9 mouse cellular contexts compared by ENCODE assay signal in genomic region chr3:94989159-94989761, GRCm38 (mm10). TPM values are rescaled to one million over a fixed set of nuclear protein-coding genes. Genes with fewer than 3 reads are reported as not detected.
DNase-seq lines count a peak whose midpoint lies in the region; ATAC-seq and TF ChIP-seq lines count a peak whose summit lies in the region.
"Had no signal": no experiment of that assay in that cellular context is flagged by ENCODE, and none has a peak within 500 bp of the region (broad histone marks: within the 10 kb centered on the region; RNA-seq: fewer than 3 reads in every experiment).

No protein-coding gene starts in this region.

- no peak overlapping the region for H3K4me2 ChIP-seq in liver, embryonic 13.5 days
- H3K4me2 ChIP-seq in intestine, embryonic 16.5 days (ENCODE audit: low read depth, low read length) = 0 out of 2 replicates have a peak overlapping the region, but pooled peaks have one; percentile 20
- H3K4me2 ChIP-seq in stomach, embryonic 15.5 days = peak overlapping the region; percentile 35
- H3K4me2 ChIP-seq: midbrain, embryonic 11.5 days had no signal

- no peak overlapping the region for H3K9ac ChIP-seq in liver, embryonic 13.5 days
- H3K9ac ChIP-seq in intestine, embryonic 16.5 days (ENCODE audit: low read depth, low read length) = 0 out of 2 replicates have a peak overlapping the region, but pooled peaks have one; percentile 4
- H3K9ac ChIP-seq in stomach, embryonic 15.5 days = no peak overlapping the region

- no peak overlapping the region for H3K4me3 ChIP-seq in liver, embryonic 13.5 days (replicated peaks)
- no peak overlapping the region for H3K4me3 ChIP-seq in embryonic fibroblast, embryonic 13.5 days (ENCODE audit: insufficient read depth, low read length)
- H3K4me3 ChIP-seq in intestine, embryonic 16.5 days (ENCODE audit: low read length) = no peak overlapping the region
- no peak overlapping the region for H3K4me3 ChIP-seq in stomach, embryonic 15.5 days (replicated peaks)
- H3K4me3 ChIP-seq: left cerebral cortex, adult 2 months had no signal

- H3K4me1 ChIP-seq in liver, embryonic 13.5 days (replicated peaks) = peaks cover 35% of the 10 kb centered on the region
- peaks cover 16% of the 10 kb centered on the region for H3K4me1 ChIP-seq in embryonic fibroblast, embryonic 13.5 days (ENCODE audit: control insufficient read depth, insufficient read depth, low read length)
- peaks cover 31% of the 10 kb centered on the region for H3K4me1 ChIP-seq in intestine, embryonic 16.5 days (ENCODE audit: control insufficient read depth, insufficient read depth, low read length)
- H3K4me1 ChIP-seq in stomach, embryonic 15.5 days = peaks cover 34% of the 10 kb centered on the region

- TF ChIP-seq POLR2A in embryonic fibroblast, embryonic 13.5 days (IDR thresholded peaks at IDR 0.05; ENCODE audit: low read depth, low read length) = no peak

- 75% methylated on average over 9 of the region's 9 CpGs for WGBS in liver, embryonic 13.5 days (ENCODE audit: insufficient replicate concordance)
- 27% methylated on average over 9 of the region's 9 CpGs for WGBS in intestine, embryonic 16.5 days
- WGBS in stomach, embryonic 15.5 days = 13% methylated on average over 9 of the region's 9 CpGs

- no peak for TF ChIP-seq CTCF in embryonic fibroblast, embryonic 13.5 days (IDR thresholded peaks at IDR 0.05; ENCODE audit: borderline replicate concordance, insufficient read depth, low read length)

- no peaks in the 10 kb centered on the region for H3K27me3 ChIP-seq in liver, embryonic 13.5 days
- no peaks in the 10 kb centered on the region for H3K27me3 ChIP-seq in intestine, embryonic 16.5 days (replicated peaks; ENCODE audit: control insufficient read depth, insufficient read depth, low read length)
- H3K27me3 ChIP-seq in stomach, embryonic 15.5 days (replicated peaks) = no peaks in the 10 kb centered on the region

- DNase-seq in liver, embryonic 13.5 days = no peak
- DNase-seq in liver = no peak
- no peak for DNase-seq in layer of hippocampus, postnatal 25 days (ENCODE audit: extremely low spot score in 1 of 2, low spot score in 1 of 2)
- DNase-seq in adrenal gland, postnatal 36 days = no peak

- 0 out of 2 replicates have a peak overlapping the region, but pooled peaks have one; percentile 12 for H3K27ac ChIP-seq in liver, embryonic 13.5 days
- H3K27ac ChIP-seq in embryonic fibroblast, embryonic 13.5 days (ENCODE audit: insufficient read depth, low read length) = peak overlapping the region; percentile 21; the same call in 1 of the 2 replicates
- H3K27ac ChIP-seq in intestine, embryonic 16.5 days (ENCODE audit: low read length) = peak overlapping the region; percentile 52
- H3K27ac ChIP-seq in stomach, embryonic 15.5 days = peak overlapping the region; percentile 69
- H3K27ac ChIP-seq: left cerebral cortex, adult 2 months had no signal

- H3K9me3 ChIP-seq in liver, embryonic 13.5 days (replicated peaks) = no peaks in the 10 kb centered on the region
- H3K9me3 ChIP-seq in intestine, embryonic 16.5 days (ENCODE audit: control insufficient read depth, low read length) = no peaks in the 10 kb centered on the region
- no peaks in the 10 kb centered on the region for H3K9me3 ChIP-seq in stomach, embryonic 15.5 days

- H3K36me3 ChIP-seq in liver, embryonic 13.5 days = peaks cover 60% of the 10 kb centered on the region
- peaks cover 8% of the 10 kb centered on the region; the same call in 1 of the 2 replicates for H3K36me3 ChIP-seq in intestine, embryonic 16.5 days (ENCODE audit: control insufficient read depth, insufficient read depth, low read length)
- H3K36me3 ChIP-seq in stomach, embryonic 15.5 days = peaks cover 9% of the 10 kb centered on the region; the same call in 1 of the 2 replicates

- ATAC-seq in liver, embryonic 13.5 days (ENCODE audit: low read depth) = no peak
- ATAC-seq in intestine, embryonic 16.5 days = peak; percentile 53
- peak; percentile 49; the same call in 1 of the 2 replicates for ATAC-seq in stomach, embryonic 15.5 days (ENCODE audit: insufficient read depth, low FRiP score, low read depth)

RNA-seq across cellular contexts. Expression of gene Pi4kb, which starts 14.7 kb away (rescaled TPM):
- polyA plus RNA-seq in liver, embryonic 13.5 days (2015; fragmentation: Nextera tagmentation; extraction: Ambion mirVana) = 11.6 and 12.4 TPM in 2 replicates
- polyA plus RNA-seq in embryonic fibroblast, embryonic 13.5 days (2011; ENCODE audit: insufficient read length, low read depth, missing spikeins) = 32.1 and 35.9 TPM in 2 replicates
- polyA plus RNA-seq in intestine, embryonic 16.5 days (2015; fragmentation: Nextera tagmentation; extraction: Ambion mirVana) = 21.7 and 22.9 TPM in 2 replicates
- polyA plus RNA-seq in stomach, embryonic 15.5 days (2015; fragmentation: Nextera tagmentation; extraction: Ambion mirVana) = 19.3 and 22.0 TPM in 2 replicates
- 10 to 100 TPM; 52.5 to 58.0 TPM for total RNA-seq in layer of hippocampus, postnatal 25 days (2021)
- total RNA-seq in adrenal gland, postnatal 36 days (2021) = 10 to 100 TPM; 61.8 to 62.9 TPM

RNA-seq across cellular contexts. Expression of gene Zfp687, which starts 26.0 kb away (rescaled TPM):
- 5.8 and 8.2 TPM in 2 replicates for polyA plus RNA-seq in liver, embryonic 13.5 days (2015; fragmentation: Nextera tagmentation; extraction: Ambion mirVana)
- polyA plus RNA-seq in embryonic fibroblast, embryonic 13.5 days (2011; ENCODE audit: insufficient read length, low read depth, missing spikeins) = 18.4 and 20.2 TPM in 2 replicates
- polyA plus RNA-seq in intestine, embryonic 16.5 days (2015; fragmentation: Nextera tagmentation; extraction: Ambion mirVana) = 16.9 and 17.6 TPM in 2 replicates
- polyA plus RNA-seq in stomach, embryonic 15.5 days (2015; fragmentation: Nextera tagmentation; extraction: Ambion mirVana) = 19.3 and 22.0 TPM in 2 replicates
- 10 to 100 TPM; 23.4 to 30.0 TPM for total RNA-seq in layer of hippocampus, postnatal 25 days (2021)
- 10 to 100 TPM; 23.1 to 37.7 TPM for total RNA-seq in adrenal gland, postnatal 36 days (2021)

RNA-seq across cellular contexts. Expression of gene Rfx5, which starts 35.4 kb away (rescaled TPM):
- polyA plus RNA-seq in liver, embryonic 13.5 days (2015; fragmentation: Nextera tagmentation; extraction: Ambion mirVana) = 0.96 and 1.8 TPM in 2 replicates
- polyA plus RNA-seq in embryonic fibroblast, embryonic 13.5 days (2011; ENCODE audit: insufficient read length, low read depth, missing spikeins) = 22.6 and 24.2 TPM in 2 replicates
- 4.3 and 5.1 TPM in 2 replicates for polyA plus RNA-seq in intestine, embryonic 16.5 days (2015; fragmentation: Nextera tagmentation; extraction: Ambion mirVana)
- polyA plus RNA-seq in stomach, embryonic 15.5 days (2015; fragmentation: Nextera tagmentation; extraction: Ambion mirVana) = 8.5 and 9.6 TPM in 2 replicates
- 10 to 100 TPM; 18.8 to 22.3 TPM for total RNA-seq in layer of hippocampus, postnatal 25 days (2021)
- total RNA-seq in adrenal gland, postnatal 36 days (2021) = 10 to 100 TPM; 24.0 to 24.6 TPM

RNA-seq across cellular contexts. Expression of gene Psmd4, which starts 53.2 kb away (rescaled TPM):
- polyA plus RNA-seq in liver, embryonic 13.5 days (2015; fragmentation: Nextera tagmentation; extraction: Ambion mirVana) = 202 and 204 TPM in 2 replicates
- 234 and 248 TPM in 2 replicates for polyA plus RNA-seq in embryonic fibroblast, embryonic 13.5 days (2011; ENCODE audit: insufficient read length, low read depth, missing spikeins)
- 196 and 226 TPM in 2 replicates for polyA plus RNA-seq in intestine, embryonic 16.5 days (2015; fragmentation: Nextera tagmentation; extraction: Ambion mirVana)
- polyA plus RNA-seq in stomach, embryonic 15.5 days (2015; fragmentation: Nextera tagmentation; extraction: Ambion mirVana) = 220 and 221 TPM in 2 replicates
- total RNA-seq in layer of hippocampus, postnatal 25 days (2021) = 100 to 1,000 TPM; 156 to 163 TPM
- total RNA-seq in adrenal gland, postnatal 36 days (2021) = 100 to 1,000 TPM; 284 to 331 TPM

RNA-seq across cellular contexts. Expression of gene Selenbp1, which starts 56.4 kb away (rescaled TPM):
- polyA plus RNA-seq in liver, embryonic 13.5 days (2015; fragmentation: Nextera tagmentation; extraction: Ambion mirVana) = 58.0 and 65.2 TPM in 2 replicates
- 1.6 and 4.5 TPM in 2 replicates for polyA plus RNA-seq in embryonic fibroblast, embryonic 13.5 days (2011; ENCODE audit: insufficient read length, low read depth, missing spikeins)
- 157 and 167 TPM in 2 replicates for polyA plus RNA-seq in intestine, embryonic 16.5 days (2015; fragmentation: Nextera tagmentation; extraction: Ambion mirVana)
- 109 and 122 TPM in 2 replicates for polyA plus RNA-seq in stomach, embryonic 15.5 days (2015; fragmentation: Nextera tagmentation; extraction: Ambion mirVana)
- 10 to 100 TPM; 10.3 to 10.6 TPM for total RNA-seq in layer of hippocampus, postnatal 25 days (2021)
- total RNA-seq in adrenal gland, postnatal 36 days (2021) = 10 to 100 TPM; 40.5 to 81.7 TPM

Comparison
In these comparisons a context has a peak if more than half of its experiments do, and no peak if none do; other contexts are left out.
1. H3K27ac ChIP-seq: peak in every context shown above with its lines; median percentile 69 in stomach, embryonic 15.5 days; 52 in intestine, embryonic 16.5 days; 21 in embryonic fibroblast, embryonic 13.5 days; 12 in liver, embryonic 13.5 days.